Mouse (Mus musculus) embryo, embryonic 11 days (tissue): ENCODE data around the gene Tgm4.

Experiments used
- DNase-seq: peaks from one replicate; pipeline ENCODE4 v3.0.0-alpha.2; 2015

Gene Tgm4

DNA sequence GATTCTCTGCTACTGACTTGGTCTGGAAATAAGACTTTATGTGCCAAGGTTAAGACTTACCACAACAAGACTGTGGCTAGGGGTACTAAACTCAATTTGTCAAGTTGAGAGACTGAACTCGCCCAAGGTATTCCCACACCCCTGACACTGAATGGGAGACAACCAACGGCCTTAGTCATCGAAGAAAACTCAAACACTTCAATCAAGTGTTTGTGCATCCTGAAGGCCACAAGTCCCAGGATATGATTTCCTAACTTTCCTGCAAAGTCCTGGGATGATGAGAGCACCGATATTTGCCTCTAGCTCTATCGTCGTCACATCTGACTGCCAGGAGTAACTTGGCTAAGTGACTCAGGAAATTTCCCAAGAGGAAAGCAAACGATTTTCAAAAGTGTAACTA is 74.7 kb downstream of the Tgm4 start:
- no peak for DNase-seq

GRCm38 (mm10) chr9:123111751-123112221 is 77.3 kb downstream of the Tgm4 start:
- DNase-seq: peak; percentile 17

- DNase-seq: peak; percentile 95
Measured at GRCm38 (mm10) chr9:123112805-123113521, 78.4 kb downstream of the Tgm4 start, which contains the start of the genes Zdhhc3 and Exosc7. Zdhhc3 (minus strand) TSS chr9:123113205. Exosc7 (plus strand) TSS chr9:123113215.

DNA sequence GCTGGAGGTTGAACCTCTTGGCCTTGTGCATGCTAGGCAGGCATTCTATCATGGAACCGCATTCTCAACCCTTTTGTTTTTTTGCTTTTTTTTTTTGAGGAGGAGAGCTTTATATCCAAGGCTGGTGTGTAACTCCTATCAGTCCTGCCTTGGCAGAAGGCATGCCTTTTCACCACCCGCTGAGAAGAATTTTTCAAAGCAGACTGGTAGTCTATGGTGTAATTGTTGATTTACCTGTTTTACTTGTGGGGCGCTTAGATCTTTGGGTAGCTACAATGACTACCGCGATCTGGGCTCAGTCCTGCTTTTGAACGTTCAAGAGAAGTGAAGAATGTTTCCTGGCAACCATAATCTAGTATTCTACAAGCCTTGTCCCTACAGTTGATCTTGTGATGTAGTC is 79.4 kb downstream of the Tgm4 start:
- DNase-seq: no peak

DNA sequence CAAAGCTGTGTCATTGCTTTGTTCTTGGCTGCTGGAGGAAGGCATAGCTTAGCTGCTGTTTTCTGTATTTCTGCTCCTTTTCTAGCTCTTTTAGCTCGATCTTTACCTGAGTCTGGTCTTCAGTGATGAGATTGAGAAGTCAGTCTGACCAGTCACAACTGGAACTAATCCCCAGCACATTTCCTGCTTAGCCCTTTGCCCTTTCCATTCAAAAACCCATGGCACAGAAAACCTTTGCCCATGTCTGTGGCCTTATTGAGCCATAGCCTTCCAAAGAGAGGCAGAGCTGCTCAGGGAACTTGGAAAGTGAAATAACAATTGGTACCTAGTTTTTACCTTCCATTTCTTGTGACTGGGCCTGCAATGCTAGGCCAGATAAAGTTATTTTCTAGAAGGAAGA is 81.0 kb downstream of the Tgm4 start:
- no peak for DNase-seq
